Mouse (Mus musculus): ENCODE data around the gene Esm1.

GRCm38 (mm10) chr13:113224105-113224504, 14.6 kb downstream of the Esm1 start:
- TF ChIP-seq POLR2A (IDR thresholded peaks at IDR 0.05; ENCODE audit: borderline replicate concordance, extremely low read depth, insufficient read depth, insufficient read length, poor library complexity, severe bottlenecking) (no peak), CTCF (IDR thresholded peaks at IDR 0.05; ENCODE audit: borderline replicate concordance, extremely low read depth, insufficient read depth, insufficient read length) (no peak)
